Mouse (Mus musculus) retina, postnatal 7 days (tissue): ENCODE measurements around the gene Cd38.
"Not testable (repeated sequence)": the region's sequence is repeated elsewhere in the genome, so short reads cannot be mapped to it uniquely, and the experiment has no call there.

ENCODE experiments used
- DNase-seq: peaks from one replicate; pipeline ENCODE4 v3.0.0-alpha.2; 2012; ENCODE audit warnings: low read depth, low spot score

Cd38 gene

GRCm38 (mm10) chr5:43859663-43860062 lies 8.7 kb upstream of the Cd38 start:
- DNase-seq = no peak

- no peak for DNase-seq
These were observed 8.3 kb upstream of the Cd38 start for GRCm38 (mm10) chr5:43860096-43860495.

- no peak for DNase-seq
These were observed 7.5 kb upstream of the Cd38 start for GRCm38 (mm10) chr5:43860670-43861431.

- no peak for DNase-seq
These were observed 4.7 kb upstream of the Cd38 start for GRCm38 (mm10) chr5:43863642-43864041.

- no peak for DNase-seq
These were observed 3.0 kb upstream of the Cd38 start for GRCm38 (mm10) chr5:43865316-43865715.

GRCm38 (mm10) chr5:43868711-43869600 lies 603 bp downstream of the Cd38 start:
- no peak for DNase-seq

GRCm38 (mm10) chr5:43871845-43872244 lies 3.5 kb downstream of the Cd38 start:
- DNase-seq = no peak

GRCm38 (mm10) chr5:43872652-43873051 lies 4.3 kb downstream of the Cd38 start:
- no peak for DNase-seq

- DNase-seq = no peak
These were observed 13.7 kb downstream of the Cd38 start for GRCm38 (mm10) chr5:43882034-43882433.

- no peak for DNase-seq
These were observed 16.9 kb downstream of the Cd38 start for GRCm38 (mm10) chr5:43885060-43885820.

GRCm38 (mm10) chr5:43892386-43892785 lies 24.0 kb downstream of the Cd38 start:
- no peak for DNase-seq

GRCm38 (mm10) chr5:43894113-43894512 lies 25.8 kb downstream of the Cd38 start:
- no peak for DNase-seq

GRCm38 (mm10) chr5:43895931-43896330 lies 27.6 kb downstream of the Cd38 start:
- DNase-seq = no peak

- no peak for DNase-seq
These were observed 36.3 kb downstream of the Cd38 start for GRCm38 (mm10) chr5:43904685-43905084.

- DNase-seq = no peak
These were observed 40.9 kb downstream of the Cd38 start for GRCm38 (mm10) chr5:43909213-43909612.

GRCm38 (mm10) chr5:43910006-43910405 lies 41.7 kb downstream of the Cd38 start:
- DNase-seq = no peak

GRCm38 (mm10) chr5:43912844-43913243 lies 44.5 kb downstream of the Cd38 start, which contains the start of gene Gm7879:
Gm7879 (plus strand) TSS chr5:43913144.
- not testable (repeated sequence) for DNase-seq

- DNase-seq = no peak
These were observed 47.0 kb downstream of the Cd38 start for GRCm38 (mm10) chr5:43915261-43915886.

GRCm38 (mm10) chr5:43921877-43922276 lies 53.5 kb downstream of the Cd38 start:
- no peak for DNase-seq

- peak; percentile 14 for DNase-seq
These were observed 55.6 kb downstream of the Cd38 start for GRCm38 (mm10) chr5:43923933-43924332.

GRCm38 (mm10) chr5:43927729-43928128 lies 59.4 kb downstream of the Cd38 start:
- no peak for DNase-seq
